Mouse (Mus musculus) thymus, adult 2 months (tissue): ENCODE measurements around the gene Cdx2. TPM values are rescaled to one million over a fixed set of nuclear protein-coding genes. Genes with fewer than 3 reads are reported as not detected.

Experiments used
- DNase-seq: peaks from one replicate; pipeline ENCODE4 v3.0.0; 2021
- H3K27ac ChIP-seq: fragments of 200-500 bp; 2 replicates; pipeline ENCODE4 v1.5.1; 2012; ENCODE audit warnings: low read length, control low read depth; ENCODE audit not compliant: control insufficient read depth, insufficient read depth
- H3K27me3 ChIP-seq: fragments of 200-500 bp; 2 replicates; pipeline ENCODE4 v1.6.1; 2012; ENCODE audit warnings: mild to moderate bottlenecking, low read length, moderate library complexity, mixed read lengths; ENCODE audit not compliant: control insufficient read depth, insufficient read depth
- H3K36me3 ChIP-seq: fragments of 200-500 bp; 2 replicates; pipeline ENCODE4 v1.6.1; 2012; ENCODE audit warnings: mild to moderate bottlenecking, low read length, moderate library complexity; ENCODE audit not compliant: control insufficient read depth, insufficient read depth
- H3K4me1 ChIP-seq: fragments of 200-500 bp; replicated peaks from 2 replicates; pipeline ENCODE4 v1.6.1; 2012; ENCODE audit warnings: low read length; ENCODE audit not compliant: control insufficient read depth, insufficient read depth
- H3K4me3 ChIP-seq: fragments of 200-500 bp; 2 replicates; pipeline ENCODE4 v1.5.1; 2012; ENCODE audit warnings: mild to moderate bottlenecking, low read length, control low read depth, moderate library complexity; ENCODE audit not compliant: control insufficient read depth, insufficient read depth
- CTCF ChIP-seq: fragments of 200-500 bp; IDR thresholded peaks from 2 replicates; pipeline ENCODE4 v1.5.1; 2012; ENCODE audit warnings: mild to moderate bottlenecking, control low read depth, low read length, moderate library complexity, borderline replicate concordance; ENCODE audit not compliant: control insufficient read depth, poor library complexity, insufficient read depth; ENCODE audit errors: extremely low read depth
- POLR2A ChIP-seq: fragments of 200-500 bp; IDR thresholded peaks from 2 replicates; pipeline ENCODE4 v1.6.1; 2012; ENCODE audit warnings: mild to moderate bottlenecking, low read length, control low read depth, moderate library complexity; ENCODE audit not compliant: control insufficient read depth, poor library complexity, insufficient read depth; ENCODE audit errors: extremely low read depth
- WGBS: fragments of 180-500 bp; shearing (Covaris S2); methylation state at CpG from one replicate; pipeline ENCODE4 v1.1.7; 2018; 5-methylcytosine and 5-hydroxymethylcytosine counted together
- polyA plus RNA-seq: library from polyadenylated mRNA; depleted of rRNA; stranded (reverse); fragments of >200 nt; gene quantifications from 2 replicates; pipeline ENCODE4 v1.2.3, GENCODE M21; 2012

Gene Cdx2
- polyA plus RNA-seq, 1 experiment: 0.32 TPM

GRCm38 (mm10) chr5:147345981-147346380 is 38.9 kb upstream of the Cdx2 start:
- no peak overlapping the region for H3K27ac ChIP-seq
- no peaks in the 10 kb centered on the region for H3K36me3 ChIP-seq
- no peak for DNase-seq
- 95% methylated on average over 1 of the region's 1 CpGs for WGBS
- peaks cover 26% of the 10 kb centered on the region for H3K4me1 ChIP-seq
- no peak overlapping the region for H3K4me3 ChIP-seq
- TF ChIP-seq CTCF (no peak), POLR2A (no peak)
- no peaks in the 10 kb centered on the region for H3K27me3 ChIP-seq

- Histone ChIP-seq H3K4me1 (peaks cover 40% of the 10 kb centered on the region), H3K27me3 (no peaks in the 10 kb centered on the region), H3K4me3 (no peak overlapping the region), H3K36me3 (no peaks in the 10 kb centered on the region), H3K27ac (no peak overlapping the region)
- TF ChIP-seq CTCF: no peak
- no peak for TF ChIP-seq POLR2A
- 90% methylated on average over 10 of the region's 10 CpGs for WGBS
- DNase-seq: no peak
Observed at GRCm38 (mm10) chr5:147343904-147344303, 36.8 kb upstream of the Cdx2 start.

GRCm38 (mm10) chr5:147342901-147343300 is 35.8 kb upstream of the Cdx2 start:
- 93% methylated on average over 6 of the region's 6 CpGs for WGBS

GRCm38 (mm10) chr5:147340741-147341414 is 33.8 kb upstream of the Cdx2 start:
- TF ChIP-seq CTCF (no peak), POLR2A (no peak)
- Histone ChIP-seq H3K4me3 (no peak overlapping the region), H3K36me3 (no peaks in the 10 kb centered on the region), H3K4me1 (peaks cover 46% of the 10 kb centered on the region), H3K27me3 (no peaks in the 10 kb centered on the region), H3K27ac (peak overlapping the region; percentile 92)
- 2% methylated on average over 13 of the region's 13 CpGs for WGBS
- DNase-seq: peak; percentile 76

More at GRCm38 (mm10) chr5:147342901-147343300, 35.8 kb upstream of the Cdx2 start:
- no peaks in the 10 kb centered on the region for H3K36me3 ChIP-seq
- TF ChIP-seq POLR2A (no peak), CTCF (no peak)
- peaks cover 46% of the 10 kb centered on the region for H3K4me1 ChIP-seq
- H3K27me3 ChIP-seq: no peaks in the 10 kb centered on the region
- H3K27ac ChIP-seq: no peak overlapping the region
- no peak for DNase-seq
- no peak overlapping the region for H3K4me3 ChIP-seq

GRCm38 (mm10) chr5:147339560-147339959 is 32.5 kb upstream of the Cdx2 start:
- peak; percentile 43 for DNase-seq
- no peaks in the 10 kb centered on the region for H3K27me3 ChIP-seq
- no peak for TF ChIP-seq POLR2A
- TF ChIP-seq CTCF: no peak
- H3K4me1 ChIP-seq: peaks cover 46% of the 10 kb centered on the region
- 17% methylated on average over 11 of the region's 11 CpGs for WGBS
- no peak overlapping the region for H3K4me3 ChIP-seq
- peak overlapping the region; percentile 80 for H3K27ac ChIP-seq
- H3K36me3 ChIP-seq: no peaks in the 10 kb centered on the region

- H3K27ac ChIP-seq: peak overlapping the region; percentile 80
- TF ChIP-seq CTCF (no peak), POLR2A (no peak)
- H3K4me1 ChIP-seq: peaks cover 42% of the 10 kb centered on the region
- DNase-seq: no peak
- WGBS: 92% methylated on average over 9 of the region's 9 CpGs
- H3K36me3 ChIP-seq: no peaks in the 10 kb centered on the region
- no peak overlapping the region for H3K4me3 ChIP-seq
- H3K27me3 ChIP-seq: no peaks in the 10 kb centered on the region
Observed at GRCm38 (mm10) chr5:147338967-147339366, 31.9 kb upstream of the Cdx2 start.

GRCm38 (mm10) chr5:147332711-147333110 is 25.6 kb upstream of the Cdx2 start:
- no peak overlapping the region for H3K4me3 ChIP-seq
- 87% methylated on average over 7 of the region's 7 CpGs for WGBS
- no peak for DNase-seq
- H3K27me3 ChIP-seq: no peaks in the 10 kb centered on the region
- no peak overlapping the region for H3K27ac ChIP-seq
- peaks cover 3% of the 10 kb centered on the region for H3K4me1 ChIP-seq
- no peaks in the 10 kb centered on the region for H3K36me3 ChIP-seq
- TF ChIP-seq CTCF (no peak), POLR2A (no peak)
